Mouse (Mus musculus) left cerebral cortex, postnatal 14 days (tissue): ENCODE measurements at regions not wholly inside any gene's neighbourhood (a gene's known extent, or its start where the extent isn't known, plus 50 kb on each side); places are given as distances from the start of the nearest gene placed in this dataset.

Experiments
- DNase-seq, 2 experiments: peaks; one replicate each; pipeline ENCODE4 v3.0.0; 2021 to 2022; ENCODE audit warnings: low spot score in 2 of 2, mixed read lengths in 1 of 2
- intact Hi-C: fragments of 180-260 bp; cut with DNase I; formaldehyde crosslinking; loops from one replicate; pipeline ENCODE4 v1.15.1; 2025

DNA sequence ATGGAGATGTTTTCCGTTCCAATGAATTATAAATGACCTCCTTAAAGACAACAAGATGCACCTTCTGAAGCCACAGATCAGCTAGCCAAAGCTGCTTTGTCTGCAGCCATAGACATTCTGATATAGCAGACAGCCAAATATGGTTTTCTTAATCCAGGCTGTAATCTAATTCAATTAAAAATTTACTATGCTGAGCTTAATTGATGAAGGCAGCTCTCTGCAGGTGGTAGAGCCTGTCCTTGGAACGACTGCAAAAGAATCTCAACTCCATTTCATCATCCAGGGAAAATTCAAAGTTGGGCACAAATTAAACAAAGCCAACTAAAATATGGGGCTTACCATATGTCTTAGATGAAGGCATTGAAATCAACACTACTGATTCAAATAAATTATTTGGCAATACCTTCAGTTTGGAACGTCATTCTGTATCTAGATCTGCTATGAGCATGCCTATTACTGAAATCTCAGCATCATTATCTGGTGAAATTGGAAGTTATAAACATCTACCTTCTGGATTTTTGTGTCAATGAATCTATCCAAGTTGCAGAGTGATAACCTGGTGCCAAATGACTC, 615.4 kb upstream of the Ins1 start:
- DNase-seq, result no peak
- intact Hi-C loops, result no loop called here

DNA sequence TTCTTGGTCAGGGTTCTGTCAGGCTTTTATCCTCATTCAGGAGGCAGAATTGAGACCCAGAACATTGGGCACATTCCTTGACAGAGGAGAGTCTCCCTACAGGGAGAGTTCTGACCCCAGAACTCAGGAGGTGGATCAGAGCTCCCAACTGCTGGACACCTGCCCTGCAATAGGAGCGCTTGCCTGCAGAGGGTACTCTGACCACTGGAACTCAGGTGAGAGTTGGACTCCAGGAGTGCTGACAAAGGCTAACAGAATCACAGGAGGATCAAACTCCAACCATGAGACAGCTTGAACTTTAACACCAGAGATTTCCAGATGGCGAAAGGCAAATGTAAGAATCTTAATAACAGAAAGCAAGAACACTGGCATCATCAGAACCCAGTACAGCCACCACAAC, 603.9 kb upstream of the Ins1 start:
- DNase-seq, result no peak

DNA sequence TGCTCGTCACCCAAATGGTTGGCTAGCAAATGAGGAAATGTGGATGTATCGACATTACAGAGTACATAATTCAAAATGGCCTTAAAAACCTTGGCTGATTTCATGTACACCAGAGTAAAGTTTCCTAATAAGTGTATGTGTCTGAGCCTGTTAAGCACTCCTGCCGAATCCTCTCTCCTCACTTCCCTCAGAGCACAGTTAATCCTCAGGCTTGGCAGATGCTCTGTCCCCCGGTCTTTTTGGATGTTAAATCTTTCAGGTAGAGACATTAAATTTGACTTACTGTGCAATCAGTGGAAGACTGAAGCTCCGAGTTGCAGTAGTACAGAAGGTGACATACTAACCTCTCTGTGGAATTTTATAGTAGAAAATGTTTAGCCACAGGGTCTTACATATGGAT, 597.5 kb upstream of the Ins1 start:
- no peak for DNase-seq
- intact Hi-C loops, result no loop called here

More for the DNA sequence above, 603.9 kb upstream of the Ins1 start:
- intact Hi-C loops, result no loop called here

DNA sequence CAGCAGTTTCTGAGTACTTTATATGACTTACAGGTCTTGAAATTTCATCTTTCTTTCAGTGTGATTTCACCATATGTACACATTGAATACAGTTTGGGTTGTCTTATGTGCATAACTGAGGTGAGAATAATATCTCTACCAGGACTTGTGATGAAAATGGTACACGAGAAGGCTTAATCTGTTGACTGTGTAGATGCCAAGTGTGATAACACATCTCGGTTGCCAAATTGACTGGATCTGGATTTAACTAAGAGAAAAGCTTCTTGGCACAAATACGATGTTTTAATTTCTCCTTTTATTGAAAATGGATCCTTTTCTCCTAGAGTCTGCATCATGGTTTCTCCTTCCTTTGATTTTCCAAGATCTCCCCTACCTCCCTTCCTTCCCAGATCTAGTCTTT, 588.4 kb upstream of the Ins1 start:
- DNase-seq, result peak in 1 of 2 experiments; percentile 1
- intact Hi-C loops, result no loop called here
